Mouse (Mus musculus): ENCODE results near the gene Glis1. TPM values are rescaled to one million over a fixed set of nuclear protein-coding genes. Genes with fewer than 3 reads are reported as not detected.

The Glis1 gene
- polyA plus RNA-seq, 1 experiment from 2014 or later, result 2.5 TPM

- WGBS, result 45% methylated on average over 19 of the region's 19 CpGs
- H3K9ac ChIP-seq, result no peak overlapping the region
- H3K36me3 ChIP-seq (replicated peaks), result no peaks in the 10 kb centered on the region
- H3K4me3 ChIP-seq, result no peak overlapping the region
- peaks cover 5% of the 10 kb centered on the region; the same call in 1 of the 2 replicates for H3K27me3 ChIP-seq (replicated peaks)
- ATAC-seq (replicated peaks), result peak; percentile 42; the same call in 1 of the 2 replicates
- no peak overlapping the region for H3K27ac ChIP-seq
- no peak overlapping the region for H3K4me2 ChIP-seq
- H3K9me3 ChIP-seq, result no peaks in the 10 kb centered on the region
- peaks cover 17% of the 10 kb centered on the region for H3K4me1 ChIP-seq
These were observed 136.1 kb downstream of the Glis1 start for GRCm38 (mm10) chr4:107570329-107571014.

GRCm38 (mm10) chr4:107575781-107576180, 141.4 kb downstream of the Glis1 start:
- no peak overlapping the region for H3K4me2 ChIP-seq
- peaks cover 3% of the 10 kb centered on the region for H3K4me1 ChIP-seq
- no peak overlapping the region for H3K27ac ChIP-seq
- H3K9ac ChIP-seq, result no peak overlapping the region
- no peak overlapping the region for H3K4me3 ChIP-seq
- no peaks in the 10 kb centered on the region for H3K36me3 ChIP-seq (replicated peaks)
- no peaks in the 10 kb centered on the region for H3K9me3 ChIP-seq
- WGBS, result 70% methylated on average over 6 of the region's 6 CpGs
- ATAC-seq (replicated peaks), result no peak
- no peaks in the 10 kb centered on the region for H3K27me3 ChIP-seq (replicated peaks)

- WGBS, result 58% methylated on average over 6 of the region's 6 CpGs
- H3K36me3 ChIP-seq (replicated peaks), result no peaks in the 10 kb centered on the region
- H3K9ac ChIP-seq, result no peak overlapping the region
- no peaks in the 10 kb centered on the region for H3K9me3 ChIP-seq
- H3K27me3 ChIP-seq (replicated peaks), result no peaks in the 10 kb centered on the region
- no peaks in the 10 kb centered on the region for H3K4me1 ChIP-seq
- H3K4me2 ChIP-seq, result no peak overlapping the region
- no peak for ATAC-seq (replicated peaks)
- H3K4me3 ChIP-seq, result no peak overlapping the region
- no peak overlapping the region for H3K27ac ChIP-seq
These were observed 142.4 kb downstream of the Glis1 start for GRCm38 (mm10) chr4:107576742-107577141.

- H3K9ac ChIP-seq, result no peak overlapping the region
- H3K27me3 ChIP-seq (replicated peaks), result no peaks in the 10 kb centered on the region
- H3K4me2 ChIP-seq, result no peak overlapping the region
- no peaks in the 10 kb centered on the region for H3K9me3 ChIP-seq
- H3K4me1 ChIP-seq, result no peaks in the 10 kb centered on the region
- 90% methylated on average over 12 of the region's 12 CpGs for WGBS
- no peaks in the 10 kb centered on the region for H3K36me3 ChIP-seq (replicated peaks)
- ATAC-seq (replicated peaks), result no peak
- H3K4me3 ChIP-seq, result no peak overlapping the region
- no peak overlapping the region for H3K27ac ChIP-seq
These were observed 142.9 kb downstream of the Glis1 start for GRCm38 (mm10) chr4:107577146-107577839.

- Histone ChIP-seq H3K27me3 (replicated peaks) (no peaks in the 10 kb centered on the region), H3K36me3 (replicated peaks) (no peaks in the 10 kb centered on the region), H3K4me2 (no peak overlapping the region), H3K9me3 (no peaks in the 10 kb centered on the region), H3K4me1 (no peaks in the 10 kb centered on the region), H3K9ac (no peak overlapping the region), H3K4me3 (no peak overlapping the region), H3K27ac (no peak overlapping the region)
- ATAC-seq (replicated peaks), result no peak
- WGBS, result 86% methylated on average over 11 of the region's 11 CpGs
These were observed 146.5 kb downstream of the Glis1 start for GRCm38 (mm10) chr4:107580883-107581282.

GRCm38 (mm10) chr4:107586391-107586790, 152.0 kb downstream of the Glis1 start:
- H3K27me3 ChIP-seq (replicated peaks), result no peaks in the 10 kb centered on the region
- H3K36me3 ChIP-seq (replicated peaks), result no peaks in the 10 kb centered on the region
- H3K4me2 ChIP-seq, result no peak overlapping the region
- H3K9me3 ChIP-seq, result no peaks in the 10 kb centered on the region
- no peak overlapping the region for H3K9ac ChIP-seq
- H3K4me3 ChIP-seq, result no peak overlapping the region
- no peaks in the 10 kb centered on the region for H3K4me1 ChIP-seq
- WGBS, result 76% methylated on average over 5 of the region's 5 CpGs
- ATAC-seq (replicated peaks), result no peak
- H3K27ac ChIP-seq, result no peak overlapping the region

- 81% methylated on average over 7 of the region's 7 CpGs for WGBS
- ATAC-seq (replicated peaks), result no peak
- Histone ChIP-seq H3K9ac (no peak overlapping the region), H3K4me2 (no peak overlapping the region), H3K27ac (no peak overlapping the region), H3K4me1 (no peaks in the 10 kb centered on the region), H3K36me3 (replicated peaks) (no peaks in the 10 kb centered on the region), H3K9me3 (no peaks in the 10 kb centered on the region), H3K27me3 (replicated peaks) (no peaks in the 10 kb centered on the region), H3K4me3 (no peak overlapping the region)
These were observed 154.2 kb downstream of the Glis1 start for GRCm38 (mm10) chr4:107588637-107589036.

- Histone ChIP-seq H3K4me3 (no peak overlapping the region), H3K27ac (no peak overlapping the region), H3K9ac (no peak overlapping the region), H3K9me3 (no peaks in the 10 kb centered on the region), H3K4me2 (no peak overlapping the region), H3K4me1 (no peaks in the 10 kb centered on the region), H3K36me3 (replicated peaks) (no peaks in the 10 kb centered on the region), H3K27me3 (replicated peaks) (no peaks in the 10 kb centered on the region)
- ATAC-seq (replicated peaks), result no peak
- 82% methylated on average over 8 of the region's 8 CpGs for WGBS
These were observed 154.7 kb downstream of the Glis1 start for GRCm38 (mm10) chr4:107589046-107589445.

GRCm38 (mm10) chr4:107590805-107591534, 156.6 kb downstream of the Glis1 start:
- Histone ChIP-seq H3K9me3 (no peaks in the 10 kb centered on the region), H3K27me3 (replicated peaks) (no peaks in the 10 kb centered on the region), H3K4me2 (no peak overlapping the region), H3K27ac (0 out of 2 replicates have a peak overlapping the region, but pooled peaks have one; percentile 10), H3K4me1 (peaks cover 4% of the 10 kb centered on the region; the same call in 1 of the 2 replicates), H3K4me3 (no peak overlapping the region), H3K36me3 (replicated peaks) (no peaks in the 10 kb centered on the region), H3K9ac (no peak overlapping the region)
- ATAC-seq (replicated peaks), result 0 out of 2 replicates have a peak, but pooled peaks have one; percentile 24
- WGBS, result 68% methylated on average over 14 of the region's 14 CpGs

GRCm38 (mm10) chr4:107593426-107593825, 159.0 kb downstream of the Glis1 start:
- no peaks in the 10 kb centered on the region for H3K36me3 ChIP-seq (replicated peaks)
- H3K9me3 ChIP-seq, result no peaks in the 10 kb centered on the region
- no peak for ATAC-seq (replicated peaks)
- H3K4me2 ChIP-seq, result no peak overlapping the region
- no peak overlapping the region for H3K27ac ChIP-seq
- 95% methylated on average over 4 of the region's 4 CpGs for WGBS
- H3K4me1 ChIP-seq, result peaks cover 14% of the 10 kb centered on the region
- H3K9ac ChIP-seq, result no peak overlapping the region
- H3K27me3 ChIP-seq (replicated peaks), result no peaks in the 10 kb centered on the region
- no peak overlapping the region for H3K4me3 ChIP-seq

- Histone ChIP-seq H3K9me3 (no peaks in the 10 kb centered on the region), H3K27me3 (replicated peaks) (no peaks in the 10 kb centered on the region), H3K27ac (0 out of 2 replicates have a peak overlapping the region, but pooled peaks have one; percentile 23), H3K9ac (no peak overlapping the region), H3K4me1 (peaks cover 14% of the 10 kb centered on the region), H3K4me3 (no peak overlapping the region), H3K4me2 (no peak overlapping the region), H3K36me3 (replicated peaks) (no peaks in the 10 kb centered on the region)
- ATAC-seq (replicated peaks), result 0 out of 2 replicates have a peak, but pooled peaks have one; percentile 28
- 55% methylated on average over 9 of the region's 9 CpGs for WGBS
These were observed 163.0 kb downstream of the Glis1 start for GRCm38 (mm10) chr4:107597226-107597897.

Data from midbrain, embryonic 15.5 days (tissue).